Mouse (Mus musculus) lung, adult 2 months (tissue): ENCODE data around the gene Adh1. TPM values are rescaled to one million over a fixed set of nuclear protein-coding genes. Genes with fewer than 3 reads are reported as not detected.

Source experiments
- DNase-seq: peaks from one replicate; pipeline ENCODE4 v3.0.0; 2022
- H3K4me1 ChIP-seq: fragments of 200-500 bp; 2 replicates; pipeline ENCODE4 v1.6.1; 2011; ENCODE audit warnings: low read length; ENCODE audit not compliant: control insufficient read depth, insufficient read depth
- H3K4me3 ChIP-seq: fragments of 200-500 bp; replicated peaks from 2 replicates; pipeline ENCODE3; 2011; ENCODE audit warnings: low read depth, mild to moderate bottlenecking, control low read depth, low read length; ENCODE audit errors: extremely low read depth
- CTCF ChIP-seq: fragments of 200-500 bp; IDR thresholded peaks from 2 replicates; pipeline ENCODE4 v1.5.1; 2011; ENCODE audit warnings: mild to moderate bottlenecking, low read length, control low read depth; ENCODE audit not compliant: insufficient read depth
- POLR2A ChIP-seq: fragments of 200-500 bp; IDR thresholded peaks from 2 replicates; pipeline ENCODE4 v1.6.1; 2011; ENCODE audit warnings: low read depth, mild to moderate bottlenecking, control low read depth, low read length, borderline replicate concordance; ENCODE audit errors: extremely low read depth
- WGBS: fragments of 180-500 bp; shearing (Covaris S2); methylation state at CpG from one replicate; pipeline ENCODE4 v1.1.7; 2018; 5-methylcytosine and 5-hydroxymethylcytosine counted together
- polyA plus RNA-seq: library from polyadenylated mRNA; depleted of rRNA; stranded (reverse); fragments of >200 nt; gene quantifications from 2 replicates; pipeline ENCODE4 v1.2.3, GENCODE M21; 2012

The Adh1 gene
- polyA plus RNA-seq, 1 experiment, result 114 TPM

DNA sequence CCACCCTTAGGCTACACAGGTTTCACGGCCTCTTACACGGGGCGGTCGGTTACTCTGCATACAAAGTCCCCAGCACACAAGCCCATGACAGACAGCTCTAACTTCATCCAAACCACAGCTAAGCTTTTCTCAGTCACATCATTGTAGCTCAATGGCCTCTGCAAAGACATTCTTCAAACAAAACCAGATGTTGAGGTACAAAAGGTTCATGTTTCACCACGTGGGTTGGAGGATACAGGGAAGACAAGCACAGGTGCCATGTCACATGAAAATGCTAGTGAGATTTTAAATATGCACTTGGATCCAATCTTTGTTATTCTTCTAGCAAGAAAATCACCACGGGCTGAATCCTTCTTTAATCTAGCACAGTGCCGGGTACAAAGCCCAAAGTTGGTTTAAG is 35.5 kb upstream of the Adh1 start:
- TF ChIP-seq POLR2A, result no peak
- TF ChIP-seq CTCF, result no peak
- 71% methylated on average over 7 of the region's 7 CpGs for WGBS
- no peak for DNase-seq
- no peak overlapping the region for H3K4me3 ChIP-seq
- H3K4me1 ChIP-seq, result no peaks in the 10 kb centered on the region

DNA sequence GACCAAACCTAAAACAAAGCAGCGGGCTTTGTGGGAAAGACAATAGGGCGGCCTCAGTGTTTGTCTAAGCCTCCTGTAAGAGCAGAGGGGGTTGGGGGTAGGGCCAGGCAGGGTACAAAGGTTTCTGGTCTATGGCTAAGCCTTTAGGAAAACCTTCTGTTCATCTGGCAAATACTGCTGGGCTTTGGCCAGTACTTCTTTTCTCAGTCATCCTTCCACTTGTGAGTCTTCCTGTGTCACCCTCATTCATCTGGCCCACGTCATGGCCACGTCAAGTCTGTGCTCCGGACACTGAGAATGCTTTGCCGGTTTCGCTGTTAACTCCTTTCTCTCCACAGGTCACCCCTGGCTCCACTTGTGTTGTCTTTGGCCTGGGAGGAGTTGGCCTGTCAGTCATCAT is 34.9 kb upstream of the Adh1 start:
- TF ChIP-seq POLR2A (no peak), CTCF (no peak)
- no peak for DNase-seq
- Histone ChIP-seq H3K4me3 (no peak overlapping the region), H3K4me1 (no peaks in the 10 kb centered on the region)
- 55% methylated on average over 7 of the region's 7 CpGs for WGBS

DNA sequence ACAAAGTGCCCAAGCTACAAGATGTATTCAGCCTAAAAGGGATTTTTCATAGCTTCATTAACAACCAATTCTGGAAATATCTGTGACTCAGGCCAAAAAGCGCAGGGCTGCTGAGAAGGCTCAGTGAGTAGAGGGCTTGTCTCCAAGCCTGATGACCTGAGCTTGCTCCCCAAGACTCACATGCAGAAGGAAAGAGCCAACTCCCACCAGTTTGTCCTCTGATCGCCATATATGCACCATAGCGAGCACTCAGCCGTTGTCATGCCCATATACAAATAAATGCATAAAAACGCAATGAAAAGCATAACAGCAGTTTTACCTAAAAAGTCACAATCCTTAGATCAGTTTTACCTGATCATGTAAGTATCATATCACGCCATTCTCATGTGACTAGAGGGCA is 34.3 kb upstream of the Adh1 start:
- Histone ChIP-seq H3K4me1 (no peaks in the 10 kb centered on the region), H3K4me3 (no peak overlapping the region)
- 92% methylated on average over 6 of the region's 6 CpGs for WGBS
- no peak for DNase-seq
- TF ChIP-seq CTCF, result no peak
- TF ChIP-seq POLR2A, result no peak

DNA sequence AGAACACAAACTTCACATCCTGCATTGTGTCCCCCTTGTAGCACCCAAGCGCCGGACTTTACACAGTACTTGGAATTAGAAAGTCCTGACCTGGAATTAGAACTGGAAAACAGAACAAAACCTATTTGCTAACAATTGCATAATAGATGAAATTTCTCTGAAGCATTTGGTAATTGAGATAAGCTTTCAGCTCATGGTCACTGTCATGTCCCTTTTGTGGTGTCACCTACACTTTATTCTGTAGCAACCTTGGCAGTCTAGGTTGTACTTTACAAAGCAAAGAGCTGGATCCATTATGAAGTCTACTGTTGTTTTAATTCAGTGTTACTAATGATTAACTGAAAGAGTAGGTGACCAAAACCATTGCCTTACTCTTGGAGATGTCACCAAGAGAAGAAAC is 33.7 kb upstream of the Adh1 start:
- no peak for DNase-seq
- WGBS, result 81% methylated on average over 2 of the region's 2 CpGs
- no peaks in the 10 kb centered on the region for H3K4me1 ChIP-seq
- TF ChIP-seq POLR2A (no peak), CTCF (no peak)
- no peak overlapping the region for H3K4me3 ChIP-seq

DNA sequence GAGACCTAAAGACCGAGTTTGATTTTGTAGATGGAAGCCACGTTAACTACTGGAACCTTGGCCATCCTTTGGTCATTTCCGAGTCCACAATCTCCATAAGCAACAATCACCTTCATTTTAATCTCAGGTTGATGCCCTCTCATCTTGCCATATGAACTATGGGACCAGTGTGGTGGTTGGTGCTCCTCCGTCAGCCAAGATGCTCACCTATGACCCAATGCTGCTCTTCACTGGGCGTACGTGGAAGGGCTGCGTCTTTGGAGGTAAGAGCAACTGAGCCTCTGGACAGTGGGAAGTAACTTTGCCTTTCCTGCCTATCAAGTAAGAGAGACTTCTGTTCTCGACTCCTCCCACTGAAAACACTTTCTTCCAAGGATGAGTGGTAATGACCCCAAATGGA is 33.0 kb upstream of the Adh1 start:
- Histone ChIP-seq H3K4me1 (no peaks in the 10 kb centered on the region), H3K4me3 (no peak overlapping the region)
- DNase-seq, result no peak
- TF ChIP-seq POLR2A, result no peak
- no peak for TF ChIP-seq CTCF
- 94% methylated on average over 8 of the region's 8 CpGs for WGBS

DNA sequence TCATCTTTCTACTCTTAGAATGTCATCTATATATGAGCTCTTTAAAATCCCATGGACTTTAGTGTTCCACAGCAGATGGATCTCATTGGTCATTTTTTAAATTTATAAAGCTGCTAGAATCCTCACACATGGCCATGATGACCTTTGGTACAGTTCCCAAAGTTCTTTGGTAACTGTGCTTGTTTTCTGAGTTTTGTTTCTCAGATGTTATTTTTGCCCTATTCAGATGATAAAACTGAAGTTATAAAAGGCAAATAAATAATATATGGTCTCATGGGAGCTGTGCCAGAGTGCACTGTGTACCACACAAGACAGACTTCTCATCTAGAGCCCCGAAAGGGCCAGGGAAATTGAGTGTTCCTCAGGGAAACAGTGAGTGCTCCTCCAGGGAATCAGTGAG is 31.3 kb upstream of the Adh1 start:
- WGBS, result 71% methylated on average over 1 of the region's 1 CpGs
- DNase-seq, result no peak
- TF ChIP-seq POLR2A (no peak), CTCF (no peak)
- Histone ChIP-seq H3K4me3 (no peak overlapping the region), H3K4me1 (no peaks in the 10 kb centered on the region)

DNA sequence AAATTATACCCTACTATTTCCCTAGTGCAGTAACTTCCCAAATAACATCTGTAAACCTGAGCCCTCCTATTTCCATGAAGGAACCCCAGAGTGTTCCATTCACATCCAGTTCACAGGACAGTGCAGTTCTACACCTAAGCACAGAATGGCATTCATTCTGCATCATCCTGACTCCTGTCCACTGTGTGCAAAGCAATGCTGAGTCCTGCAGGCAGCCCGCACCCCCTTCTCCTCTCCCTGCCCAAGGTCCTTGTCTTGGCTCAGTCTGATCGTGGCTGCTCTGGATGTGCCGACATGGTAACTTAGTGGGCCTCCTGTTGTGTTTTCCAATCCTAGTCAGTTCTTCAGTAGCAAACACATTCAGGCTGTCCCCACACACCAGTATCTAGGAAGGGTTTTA is 30.5 kb upstream of the Adh1 start:
- Histone ChIP-seq H3K4me1 (no peaks in the 10 kb centered on the region), H3K4me3 (no peak overlapping the region)
- DNase-seq, result no peak
- TF ChIP-seq POLR2A, result no peak
- TF ChIP-seq CTCF, result no peak
- WGBS, result 81% methylated on average over 3 of the region's 3 CpGs

DNA sequence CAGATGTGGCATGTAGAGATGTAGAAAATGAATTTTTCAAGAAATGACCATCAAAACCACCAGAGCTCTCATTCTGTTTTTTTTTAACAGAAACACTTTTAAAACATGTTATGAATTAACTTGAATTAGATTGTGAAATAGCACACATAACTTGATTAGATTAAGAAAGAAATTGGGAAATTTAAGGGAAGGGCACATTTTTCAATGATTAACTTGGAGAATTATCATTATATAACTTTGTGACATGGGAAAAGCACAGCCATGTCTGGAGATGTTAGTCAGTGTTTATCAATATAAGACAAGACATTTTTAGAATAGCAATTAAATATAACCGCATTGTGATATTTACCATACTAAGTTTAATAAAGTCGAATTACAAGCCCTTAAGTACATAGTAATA is 29.3 kb upstream of the Adh1 start:
- no peak overlapping the region for H3K4me3 ChIP-seq
- H3K4me1 ChIP-seq, result no peaks in the 10 kb centered on the region
- WGBS, result 86% methylated on average over 2 of the region's 2 CpGs
- no peak for TF ChIP-seq POLR2A
- TF ChIP-seq CTCF, result no peak
- DNase-seq, result no peak

DNA sequence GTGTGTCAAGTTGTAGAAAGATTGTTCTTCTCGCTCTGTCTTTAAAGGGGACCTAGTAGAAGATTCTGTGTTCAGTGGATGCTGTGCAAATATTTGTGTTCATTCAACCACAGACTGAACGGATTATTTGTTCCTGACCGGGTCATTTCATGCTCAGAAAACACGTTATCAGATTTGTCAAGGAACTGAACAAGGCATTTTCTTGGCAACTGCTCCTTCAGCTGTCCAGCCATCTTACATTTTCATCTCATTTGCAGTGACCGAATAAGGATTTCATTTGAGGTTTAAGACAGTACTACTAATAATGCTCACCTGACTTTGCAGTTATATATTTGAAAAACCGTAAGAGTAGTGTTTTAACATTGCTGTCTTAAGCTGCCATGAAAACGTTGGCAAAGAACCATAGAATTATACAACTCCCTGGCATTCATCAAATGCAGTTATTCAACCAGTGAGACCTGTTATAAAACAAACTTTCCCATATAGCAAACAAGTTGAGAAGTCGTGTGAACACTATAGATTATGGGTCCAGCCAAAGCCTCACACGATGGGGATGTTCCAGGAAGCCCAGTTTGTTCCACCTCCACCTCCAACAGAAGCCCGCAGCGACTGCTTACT is 24.1 kb upstream of the Adh1 start:
- 50% methylated on average over 11 of the region's 11 CpGs for WGBS
- Histone ChIP-seq H3K4me1 (no peaks in the 10 kb centered on the region), H3K4me3 (no peak overlapping the region)
- no peak for DNase-seq
- no peak for TF ChIP-seq CTCF
- TF ChIP-seq POLR2A, result no peak

DNA sequence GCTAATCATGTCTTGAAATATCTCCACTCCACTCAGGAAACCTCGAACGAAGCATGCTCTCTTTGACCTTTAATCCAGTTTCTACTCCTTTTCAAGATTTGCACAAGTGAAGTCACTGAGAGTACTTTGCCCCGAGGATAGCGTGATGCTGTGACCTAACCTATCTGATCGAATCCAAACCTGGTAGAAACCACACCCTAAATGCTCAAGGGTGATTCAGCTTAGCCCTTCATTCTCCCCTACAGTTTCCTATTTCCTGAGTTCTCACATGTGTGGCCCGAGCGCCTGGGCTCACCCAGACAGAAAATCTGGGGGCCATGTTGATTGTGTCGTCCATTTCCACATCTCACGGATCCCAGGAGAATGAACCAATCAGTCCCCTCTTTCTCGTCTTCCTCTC is 22.7 kb upstream of the Adh1 start:
- Histone ChIP-seq H3K4me3 (no peak overlapping the region), H3K4me1 (no peaks in the 10 kb centered on the region)
- 76% methylated on average over 10 of the region's 10 CpGs for WGBS
- TF ChIP-seq CTCF, result no peak
- no peak for TF ChIP-seq POLR2A
- DNase-seq, result no peak

DNA sequence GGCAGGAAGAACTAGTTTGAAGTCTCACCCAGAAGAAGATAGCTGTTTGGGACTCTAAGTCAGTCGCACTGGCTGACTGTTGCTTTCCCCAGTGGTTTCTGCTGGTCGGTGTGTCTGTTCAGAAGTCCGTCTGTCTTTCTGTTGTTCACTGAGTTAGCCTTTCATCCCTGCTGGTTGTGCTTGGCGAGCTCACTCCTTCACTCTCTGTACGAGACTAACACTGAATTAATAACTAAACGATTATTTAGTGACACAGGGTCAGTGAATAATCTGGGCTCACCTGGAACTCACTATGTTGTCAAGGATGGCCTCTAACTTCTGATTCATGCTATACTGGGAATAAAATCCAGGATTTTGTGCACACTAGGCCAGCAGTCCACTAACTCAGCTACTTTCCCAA is 21.3 kb upstream of the Adh1 start:
- TF ChIP-seq POLR2A, result no peak
- no peak for TF ChIP-seq CTCF
- no peak overlapping the region for H3K4me3 ChIP-seq

More for the DNA sequence above, 21.3 kb upstream of the Adh1 start:
- H3K4me1 ChIP-seq, result no peaks in the 10 kb centered on the region
- WGBS, result 84% methylated on average over 6 of the region's 6 CpGs
- no peak for DNase-seq
